Mouse (Mus musculus) bone marrow, adult 2 months (tissue): ENCODE measurements at regions not wholly inside any gene's neighbourhood (a gene's known extent, or its start where the extent isn't known, plus 50 kb on each side); places are given as distances from the start of the nearest gene placed in this dataset.

Source experiments
- H3K27ac ChIP-seq: fragments of 200-500 bp; 2 replicates; pipeline ENCODE4 v1.5.1; 2012; ENCODE audit warnings: low read depth, mild to moderate bottlenecking, control low read depth, inconsistent platforms, low read length; ENCODE audit not compliant: control insufficient read depth, poor library complexity, insufficient read depth
- H3K4me1 ChIP-seq: fragments of 200-500 bp; 2 replicates; pipeline ENCODE4 v1.6.1; 2011; ENCODE audit warnings: low read length; ENCODE audit not compliant: control insufficient read depth, insufficient read depth
- H3K4me3 ChIP-seq: fragments of 200-500 bp; replicated peaks from 2 replicates; pipeline ENCODE3; 2011; ENCODE audit warnings: mild to moderate bottlenecking, low read depth, low read length, control low read depth; ENCODE audit not compliant: control insufficient read depth
- CTCF ChIP-seq: fragments of 200-500 bp; IDR thresholded peaks from 2 replicates; pipeline ENCODE4 v1.5.1; 2011; ENCODE audit warnings: low read length, control low read depth; ENCODE audit not compliant: control insufficient read depth, insufficient read depth
- POLR2A ChIP-seq: fragments of 200-500 bp; IDR thresholded peaks from 2 replicates; pipeline ENCODE4 v1.6.1; 2011; ENCODE audit warnings: low read depth, mild to moderate bottlenecking, control low read depth, low read length, borderline replicate concordance; ENCODE audit not compliant: control insufficient read depth
- WGBS: fragments of 180-500 bp; shearing (Covaris S2); methylation state at CpG from one replicate; pipeline ENCODE4 v1.1.7; 2018; 5-methylcytosine and 5-hydroxymethylcytosine counted together

DNA sequence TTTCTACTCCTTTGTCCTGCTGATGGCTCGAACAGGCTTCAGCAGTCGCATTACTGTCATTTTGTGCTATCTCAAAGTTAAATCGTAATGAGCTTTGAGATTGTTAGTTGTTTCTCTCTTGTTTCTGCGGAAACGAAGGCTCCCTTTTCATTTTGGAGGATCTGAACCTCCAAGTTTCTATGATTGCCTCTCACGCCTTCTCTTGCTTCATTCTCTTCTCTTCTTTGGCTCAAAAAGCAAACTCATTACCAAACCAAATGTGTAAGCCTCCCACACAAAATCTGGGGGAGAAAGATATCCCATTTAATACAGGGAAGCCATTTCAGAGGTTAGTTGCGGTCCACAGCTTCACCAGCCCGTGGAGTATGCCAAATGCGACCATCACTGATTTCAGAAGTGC, 121.1 kb upstream of the Gm6657 start:
- H3K4me1 ChIP-seq = no peaks in the 10 kb centered on the region
- WGBS = 79% methylated on average over 9 of the region's 9 CpGs
- H3K27ac ChIP-seq = no peak overlapping the region
- TF ChIP-seq CTCF (no peak), POLR2A (no peak)
- no peak overlapping the region for H3K4me3 ChIP-seq

DNA sequence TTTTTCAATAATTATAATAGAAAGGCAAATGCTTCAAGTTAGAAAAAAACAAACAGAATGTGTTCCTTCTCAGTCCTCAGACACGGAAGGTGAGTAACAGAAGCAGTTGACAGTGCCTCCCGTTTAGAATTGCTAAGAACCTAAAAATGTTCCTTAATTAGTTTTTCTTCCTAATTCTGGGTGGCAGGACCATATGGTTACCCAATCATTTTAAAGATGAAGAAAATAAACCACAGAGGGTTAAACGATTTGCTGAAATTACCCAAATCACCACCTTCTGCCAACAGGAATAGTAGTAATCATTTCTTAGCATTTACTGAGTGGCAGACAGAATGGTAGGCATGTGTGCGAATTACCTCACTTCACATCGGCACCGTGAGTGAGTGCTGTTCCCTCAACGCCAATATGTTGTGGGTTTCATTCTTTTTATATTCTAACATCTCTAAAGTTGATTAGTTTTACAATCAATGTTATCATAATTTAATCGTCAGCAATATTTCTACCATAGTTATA, 119.7 kb upstream of the Gm6657 start:
- no peak overlapping the region for H3K4me3 ChIP-seq
- no peaks in the 10 kb centered on the region for H3K4me1 ChIP-seq
- whole genome bisulfite sequencing = 75% methylated on average over 8 of the region's 8 CpGs
- no peak overlapping the region for H3K27ac ChIP-seq
- TF ChIP-seq POLR2A (no peak), CTCF (no peak)

DNA sequence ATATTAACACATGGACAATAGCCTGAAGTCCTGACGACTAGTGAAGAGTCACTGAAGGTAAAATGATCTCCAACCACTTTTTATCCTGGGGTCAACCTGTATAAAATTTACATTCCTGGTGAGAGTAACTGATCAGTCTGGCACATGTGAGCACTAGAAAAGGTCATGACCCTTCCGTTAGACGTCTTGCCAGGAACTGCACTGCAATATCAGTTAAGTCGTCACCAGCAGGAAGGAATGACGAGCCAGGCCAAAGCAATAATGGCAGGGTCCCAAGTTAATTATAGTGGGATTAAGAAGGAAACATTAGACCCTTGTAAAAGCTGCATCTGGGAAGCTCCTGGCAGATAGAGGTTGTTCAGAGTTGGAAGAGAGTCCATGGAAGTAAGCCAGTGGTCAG, 116.8 kb upstream of the Gm6657 start:
- no peaks in the 10 kb centered on the region for H3K4me1 ChIP-seq
- H3K27ac ChIP-seq = no peak overlapping the region
- no peak overlapping the region for H3K4me3 ChIP-seq
- TF ChIP-seq CTCF (no peak), POLR2A (no peak)
- WGBS = 82% methylated on average over 5 of the region's 5 CpGs

DNA sequence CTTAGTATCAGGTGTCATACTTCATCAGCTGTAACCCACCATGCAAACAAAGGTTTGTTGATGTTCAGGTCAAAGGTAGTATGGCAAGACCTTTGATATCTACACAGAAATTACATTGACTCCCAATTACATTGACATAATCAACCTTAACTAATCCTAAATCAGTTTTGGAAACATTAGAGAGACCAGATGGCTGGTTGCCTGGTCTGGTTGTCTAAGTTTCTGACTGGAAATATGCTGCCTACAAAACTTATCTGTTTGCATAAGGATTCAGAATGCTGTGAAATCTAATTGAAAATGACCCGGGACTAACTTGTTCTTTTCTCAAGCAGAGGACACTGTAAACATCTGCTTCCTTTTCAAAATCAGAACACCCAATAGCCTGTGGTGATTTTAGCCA, 111.9 kb upstream of the Gm6657 start:
- WGBS = 74% methylated on average over 1 of the region's 1 CpGs
- Histone ChIP-seq H3K4me1 (no peaks in the 10 kb centered on the region; the same call in 1 of the 2 replicates), H3K4me3 (no peak overlapping the region), H3K27ac (no peak overlapping the region)
- TF ChIP-seq CTCF (no peak), POLR2A (no peak)

DNA sequence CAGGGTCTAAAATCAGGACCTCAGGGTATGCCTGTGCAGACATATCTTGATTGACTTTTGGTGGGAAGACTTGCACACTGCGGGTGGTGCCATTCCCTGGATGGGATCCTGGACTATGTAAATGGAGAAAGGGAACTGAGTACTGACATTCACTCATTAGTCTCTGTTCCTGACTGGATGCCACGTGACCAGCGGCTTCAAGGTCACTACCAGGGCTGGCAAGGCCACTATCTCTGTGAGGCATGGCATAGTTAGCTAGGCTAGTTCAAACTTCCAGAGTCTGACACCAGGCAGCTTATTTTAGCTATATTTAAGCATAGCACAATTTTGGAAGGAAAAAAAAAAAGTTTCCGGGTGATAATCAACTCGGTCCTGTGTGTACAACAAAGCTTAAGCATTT, 108.0 kb upstream of the Gm6657 start:
- H3K27ac ChIP-seq = no peak overlapping the region
- H3K4me1 ChIP-seq = no peaks in the 10 kb centered on the region; the same call in 1 of the 2 replicates
- H3K4me3 ChIP-seq = no peak overlapping the region
- 84% methylated on average over 5 of the region's 5 CpGs for WGBS
- no peak for TF ChIP-seq CTCF
- TF ChIP-seq POLR2A = no peak

DNA sequence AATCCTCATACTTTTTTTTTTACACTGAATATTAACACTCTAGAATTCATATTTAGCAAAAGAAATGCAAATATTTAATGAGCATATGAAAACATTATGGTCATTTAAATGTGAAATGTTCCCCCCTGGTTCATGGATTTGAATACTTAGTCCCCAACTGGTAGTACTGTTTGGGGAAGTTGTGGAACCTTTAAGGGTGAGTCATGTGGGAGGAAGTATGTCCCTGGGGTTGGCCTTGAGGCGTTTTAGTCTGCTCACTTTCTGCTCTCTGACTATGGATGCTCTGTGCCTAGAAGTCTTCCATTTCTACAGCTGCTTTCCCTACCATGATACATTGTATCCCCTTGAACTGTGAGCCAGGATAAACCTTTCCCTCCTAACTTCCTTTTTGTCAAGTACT, 106.1 kb upstream of the Gm6657 start:
- WGBS = 0% methylated on average over 1 of the region's 1 CpGs
- H3K4me1 ChIP-seq = no peaks in the 10 kb centered on the region; the same call in 1 of the 2 replicates
- H3K4me3 ChIP-seq = no peak overlapping the region
- no peak overlapping the region for H3K27ac ChIP-seq
- TF ChIP-seq CTCF (no peak), POLR2A (no peak)

DNA sequence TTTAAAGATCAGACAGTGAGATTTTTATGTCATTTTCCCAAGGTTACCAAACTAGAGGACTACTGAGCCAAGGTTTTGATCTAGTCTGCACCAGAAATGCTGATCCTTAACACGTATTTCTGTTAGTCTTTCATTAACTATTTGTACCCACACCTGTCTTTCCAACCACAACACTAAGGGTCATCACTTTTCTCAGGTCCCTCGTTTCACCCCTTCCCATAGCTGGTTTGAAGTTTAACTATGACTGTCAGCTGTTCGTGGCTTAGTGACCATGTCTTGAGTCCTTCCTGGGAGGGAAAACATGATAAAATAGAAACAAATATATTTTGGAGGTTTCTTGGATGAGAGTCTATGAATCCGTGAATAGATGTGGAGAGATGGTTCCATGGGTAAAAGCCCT, 99.6 kb upstream of the Gm6657 start:
- 72% methylated on average over 4 of the region's 4 CpGs for whole genome bisulfite sequencing
- TF ChIP-seq CTCF = no peak
- TF ChIP-seq POLR2A = no peak
- Histone ChIP-seq H3K4me1 (no peaks in the 10 kb centered on the region), H3K27ac (no peak overlapping the region), H3K4me3 (no peak overlapping the region)

DNA sequence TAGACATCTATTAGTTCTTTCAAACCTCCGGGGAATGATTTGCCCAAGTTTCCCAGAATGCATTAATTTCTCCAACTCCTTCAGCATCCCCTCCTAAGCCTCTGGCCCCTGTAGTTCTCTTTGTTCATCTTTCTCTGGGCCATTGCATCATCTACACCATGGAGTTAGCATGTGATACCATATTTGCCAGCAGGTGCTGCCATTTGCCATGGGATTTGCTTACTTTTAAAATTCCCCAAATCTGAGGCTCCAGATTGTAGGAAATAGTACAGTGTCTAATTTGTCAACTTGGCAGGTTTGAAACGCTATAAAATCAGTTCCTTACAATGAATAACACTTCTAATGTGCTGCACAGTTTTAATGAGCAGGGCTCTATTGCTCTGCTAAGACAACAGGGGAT, 98.7 kb upstream of the Gm6657 start:
- no peak for TF ChIP-seq POLR2A
- no peak for TF ChIP-seq CTCF
- Histone ChIP-seq H3K4me1 (no peaks in the 10 kb centered on the region), H3K4me3 (no peak overlapping the region), H3K27ac (no peak overlapping the region)
- WGBS = 67% methylated on average over 2 of the region's 2 CpGs

DNA sequence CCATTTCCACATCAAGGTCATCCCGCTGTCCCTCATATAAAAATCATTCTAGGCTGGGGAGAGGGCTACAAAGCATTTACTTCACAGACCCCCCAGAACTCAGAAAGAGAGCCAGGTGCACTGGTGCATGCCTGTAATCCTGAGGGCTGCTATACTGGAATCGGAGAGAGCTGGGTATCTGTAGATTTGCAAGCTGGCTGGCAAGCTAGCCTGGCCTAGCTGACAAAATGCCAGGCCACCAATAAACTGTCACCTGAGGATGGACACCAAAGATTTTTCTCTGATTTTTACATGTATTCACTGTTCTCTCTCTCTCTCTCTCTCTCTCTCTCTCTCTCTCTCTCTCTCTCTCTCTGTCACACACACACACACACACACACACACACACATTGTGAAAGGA, 98.1 kb upstream of the Gm6657 start:
- 82% methylated on average over 2 of the region's 2 CpGs for WGBS
- Histone ChIP-seq H3K27ac (no peak overlapping the region), H3K4me1 (no peaks in the 10 kb centered on the region), H3K4me3 (no peak overlapping the region)
- no peak for TF ChIP-seq CTCF
- TF ChIP-seq POLR2A = no peak
